Mouse (Mus musculus) right cerebral cortex, postnatal 14 days (tissue): ENCODE data around the gene Slc6a1.

Experiments
- DNase-seq: peaks from one replicate; pipeline ENCODE4 v3.0.0; 2022

The Slc6a1 gene

DNA sequence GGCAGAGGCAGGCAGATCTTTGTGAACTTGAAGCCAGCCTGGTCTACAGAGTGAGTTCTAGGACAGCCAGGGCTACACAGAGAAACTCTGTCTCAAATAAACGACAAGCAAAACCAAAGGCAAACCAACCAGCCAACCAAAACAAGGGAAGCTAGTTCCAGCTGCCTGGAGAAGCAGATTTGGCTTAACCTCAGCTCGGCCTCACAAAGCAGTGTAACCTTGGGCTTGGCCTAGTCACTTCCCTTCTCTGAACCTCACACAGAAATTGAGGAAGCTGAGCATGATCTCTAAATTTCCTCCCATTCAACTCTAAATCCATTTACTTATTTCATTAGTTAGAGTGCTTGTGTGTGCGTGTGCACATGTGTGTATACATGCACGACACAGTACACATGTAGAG is 79.9 kb downstream of the Slc6a1 start:
- DNase-seq = no peak

DNA sequence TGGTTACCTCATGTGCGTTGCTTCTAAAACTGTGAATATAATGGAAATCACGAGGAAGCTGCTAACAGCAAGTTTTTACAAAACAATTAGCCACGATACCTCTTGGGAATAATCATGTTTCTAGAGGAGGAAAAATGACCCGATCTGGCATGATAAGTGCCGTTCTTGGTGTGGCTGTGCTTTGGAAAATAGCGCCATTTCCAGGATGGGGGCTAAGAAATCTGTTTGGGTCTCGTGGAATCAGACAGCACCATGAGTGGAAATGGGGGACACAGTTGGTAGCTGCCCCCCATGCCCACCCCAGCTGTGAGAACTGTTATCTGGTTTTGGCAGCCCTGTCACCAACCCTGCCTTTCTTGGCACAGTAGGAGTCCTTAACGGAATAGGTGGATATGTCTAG is 81.3 kb downstream of the Slc6a1 start:
- no peak for DNase-seq

DNA sequence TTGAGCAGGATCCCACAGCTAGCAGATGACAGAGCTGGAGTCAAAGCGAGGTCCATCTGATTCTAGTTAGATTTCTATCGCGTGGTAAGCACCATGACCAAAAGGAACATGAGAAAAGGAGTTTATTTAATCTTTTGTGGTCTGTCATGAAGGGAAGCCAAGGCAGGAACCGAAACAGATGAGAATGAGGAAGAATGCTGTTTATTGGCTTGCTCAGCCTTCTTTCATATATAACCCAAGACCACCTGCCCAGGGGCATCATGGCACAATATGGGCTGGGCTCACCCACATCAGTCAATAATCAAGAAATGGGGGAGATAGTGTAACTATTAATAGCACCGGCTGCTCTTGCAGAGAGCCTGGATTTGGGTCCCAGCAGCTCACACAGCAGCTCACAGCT is 82.3 kb downstream of the Slc6a1 start:
- DNase-seq = no peak

DNA sequence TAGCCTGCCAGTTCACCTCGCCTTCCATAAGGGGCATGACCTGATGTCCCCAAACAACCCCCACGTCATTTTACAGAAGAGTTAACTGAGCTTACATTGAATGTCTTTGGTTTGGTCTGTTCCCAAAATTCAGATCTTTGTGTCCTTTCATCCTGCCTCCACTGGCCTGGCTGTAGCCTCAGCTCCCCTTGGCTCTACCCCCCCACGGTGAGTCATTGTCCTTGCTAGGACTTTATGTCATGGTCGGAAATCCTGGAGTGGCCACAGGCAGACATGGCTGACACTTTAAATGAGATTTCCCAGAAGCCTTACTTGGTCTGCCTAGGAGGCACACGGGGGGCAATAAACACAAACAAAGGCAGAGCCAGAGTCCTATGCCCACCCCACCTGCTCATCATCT is 83.8 kb downstream of the Slc6a1 start:
- DNase-seq = no peak
